Mouse (Mus musculus): ENCODE measurements around the gene Ptprg. TPM values are rescaled to one million over a fixed set of nuclear protein-coding genes. Genes with fewer than 3 reads are reported as not detected.
"Not testable (repeated sequence)": the region's sequence is repeated elsewhere in the genome, so short reads cannot be mapped to it uniquely, and the experiment has no call there.

The Ptprg gene
- polyA plus RNA-seq, 1 experiment from 2014 or later = 27.1 TPM

DNA sequence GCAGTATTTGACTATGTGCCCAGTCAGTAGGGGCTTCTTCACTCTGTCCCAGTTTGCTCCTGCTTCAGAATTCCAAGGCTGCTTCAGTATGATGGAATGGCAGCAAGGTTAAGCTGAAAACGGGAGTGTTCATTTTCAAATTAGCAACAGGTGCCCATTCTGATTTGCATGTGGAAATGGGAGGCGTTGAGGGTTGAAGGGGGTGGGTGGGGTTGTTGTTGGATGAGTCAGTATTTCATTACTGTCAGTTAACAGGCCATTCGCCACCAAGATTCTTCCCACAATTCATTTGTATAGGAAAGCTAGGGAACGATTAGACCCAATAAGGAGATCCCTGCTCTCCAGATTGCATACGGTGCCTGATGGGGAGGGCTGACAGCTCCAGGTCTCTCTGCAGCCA, 668.2 kb downstream of the Ptprg start:
- ATAC-seq (no peak), DNase-seq (ENCODE audit: low spot score) (peak; percentile 54)
- no peak overlapping the region for H3K27ac ChIP-seq (ENCODE audit: low read depth, low read length)
- no peaks in the 10 kb centered on the region for H3K9me3 ChIP-seq (replicated peaks; ENCODE audit: control insufficient read depth, low read length)
- H3K4me2 ChIP-seq (ENCODE audit: low read length) = no peak overlapping the region
- H3K9ac ChIP-seq (ENCODE audit: low read length) = no peak overlapping the region
- no peak overlapping the region for H3K4me3 ChIP-seq (ENCODE audit: low read depth, low read length)
- H3K4me1 ChIP-seq (ENCODE audit: control insufficient read depth, insufficient read depth, low read length) = peaks cover 11% of the 10 kb centered on the region
- peaks cover 14% of the 10 kb centered on the region for H3K36me3 ChIP-seq (ENCODE audit: control insufficient read depth, insufficient read depth, low read length)
- WGBS = 45% methylated on average over 5 of the region's 5 CpGs
- H3K27me3 ChIP-seq (replicated peaks; ENCODE audit: control insufficient read depth, insufficient read depth, low read length) = no peaks in the 10 kb centered on the region

DNA sequence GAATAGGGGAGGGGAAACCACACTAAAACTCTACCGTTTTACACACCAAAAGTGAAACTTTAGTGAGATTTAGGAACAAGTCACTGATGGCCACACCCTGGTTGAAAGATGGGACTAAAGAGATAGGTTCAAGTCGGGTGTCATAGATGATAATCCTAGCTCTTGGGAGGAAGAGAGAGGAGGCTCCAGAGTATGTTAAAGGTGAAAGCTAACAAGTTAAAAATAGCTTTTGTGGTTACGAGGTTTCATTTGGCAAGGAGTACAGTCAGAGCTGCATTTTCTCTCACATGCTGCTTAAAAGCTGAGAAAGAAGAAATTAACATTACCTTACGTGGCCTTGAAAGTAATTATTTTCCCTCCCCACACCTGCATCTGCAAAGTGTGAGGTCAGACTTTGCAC, 690.4 kb downstream of the Ptprg start:
- H3K27me3 ChIP-seq (replicated peaks; ENCODE audit: control insufficient read depth, insufficient read depth, low read length) = no peaks in the 10 kb centered on the region
- ATAC-seq (no peak), DNase-seq (ENCODE audit: low spot score) (no peak)
- no peaks in the 10 kb centered on the region for H3K4me1 ChIP-seq (ENCODE audit: control insufficient read depth, insufficient read depth, low read length)
- H3K27ac ChIP-seq (ENCODE audit: low read depth, low read length) = no peak overlapping the region
- H3K4me3 ChIP-seq (ENCODE audit: low read depth, low read length) = no peak overlapping the region
- H3K9me3 ChIP-seq (replicated peaks; ENCODE audit: control insufficient read depth, low read length) = no peaks in the 10 kb centered on the region
- WGBS = 76% methylated on average over 4 of the region's 4 CpGs
- H3K9ac ChIP-seq (ENCODE audit: low read length) = no peak overlapping the region
- no peaks in the 10 kb centered on the region for H3K36me3 ChIP-seq (ENCODE audit: control insufficient read depth, insufficient read depth, low read length)
- no peak overlapping the region for H3K4me2 ChIP-seq (ENCODE audit: low read length)

- no peak for DNase-seq (ENCODE audit: low spot score)
- Histone ChIP-seq H3K4me2 (ENCODE audit: low read length) (no peak overlapping the region), H3K9me3 (replicated peaks; ENCODE audit: control insufficient read depth, low read length) (no peaks in the 10 kb centered on the region), H3K27me3 (replicated peaks; ENCODE audit: control insufficient read depth, insufficient read depth, low read length) (no peaks in the 10 kb centered on the region), H3K9ac (ENCODE audit: low read length) (no peak overlapping the region), H3K36me3 (ENCODE audit: control insufficient read depth, insufficient read depth, low read length) (no peaks in the 10 kb centered on the region), H3K27ac (ENCODE audit: low read depth, low read length) (no peak overlapping the region), H3K4me3 (ENCODE audit: low read depth, low read length) (no peak overlapping the region), H3K4me1 (ENCODE audit: control insufficient read depth, insufficient read depth, low read length) (no peaks in the 10 kb centered on the region)
- ATAC-seq = no peak
- WGBS = 62% methylated on average over 3 of the region's 3 CpGs
Observed at GRCm38 (mm10) chr14:12276031-12276430, 722.7 kb downstream of the Ptprg start.

DNA sequence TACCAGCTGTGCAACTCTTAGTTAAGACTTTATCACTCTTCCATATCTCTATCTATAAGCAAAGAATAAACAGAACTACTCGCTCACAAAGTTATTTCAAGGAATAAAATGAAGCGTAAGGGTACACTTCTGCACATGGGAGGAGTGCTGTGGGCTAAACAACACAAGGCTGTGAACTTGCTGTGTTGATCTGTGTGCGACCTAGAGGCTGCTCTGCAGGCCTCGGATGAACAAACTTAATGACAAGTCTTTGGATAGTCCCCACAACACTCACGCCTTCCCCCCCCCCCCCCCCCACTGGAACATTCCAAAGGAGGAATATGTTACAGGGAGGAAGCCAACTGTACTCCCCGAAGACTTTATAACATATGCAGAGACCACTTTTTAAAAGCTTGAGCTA, 730.3 kb downstream of the Ptprg start, which contains the start of gene Gm49355:
TSS of gene Gm49355 (plus strand) at position 336 of the 400 bp plus-strand sequence.
- Histone ChIP-seq H3K27me3 (replicated peaks; ENCODE audit: control insufficient read depth, insufficient read depth, low read length) (no peaks in the 10 kb centered on the region), H3K36me3 (ENCODE audit: control insufficient read depth, insufficient read depth, low read length) (no peaks in the 10 kb centered on the region), H3K9ac (ENCODE audit: low read length) (peak within 1 kb of the TSS; percentile 88), H3K4me1 (ENCODE audit: control insufficient read depth, insufficient read depth, low read length) (0 out of 2 replicates have a peak, but pooled peaks cover 3% of the 10 kb centered on the region), H3K27ac (ENCODE audit: low read depth, low read length) (peak within 1 kb of the TSS; percentile 83), H3K9me3 (replicated peaks; ENCODE audit: control insufficient read depth, low read length) (no peaks in the 10 kb centered on the region), H3K4me3 (ENCODE audit: low read depth, low read length) (peak within 1 kb of the TSS; percentile 87), H3K4me2 (ENCODE audit: low read length) (peak within 1 kb of the TSS; percentile 72)
- 79% methylated on average over 6 of the region's 6 CpGs for WGBS
- no peak for DNase-seq (ENCODE audit: low spot score)
- no peak for ATAC-seq

- DNase-seq (ENCODE audit: low spot score) = peak; percentile 94
- Histone ChIP-seq H3K27ac (ENCODE audit: low read depth, low read length) (peak within 1 kb of the TSS; percentile 83), H3K27me3 (replicated peaks; ENCODE audit: control insufficient read depth, insufficient read depth, low read length) (no peaks in the 10 kb centered on the region), H3K4me3 (ENCODE audit: low read depth, low read length) (peak within 1 kb of the TSS; percentile 87), H3K9me3 (replicated peaks; ENCODE audit: control insufficient read depth, low read length) (no peaks in the 10 kb centered on the region), H3K36me3 (ENCODE audit: control insufficient read depth, insufficient read depth, low read length) (no peaks in the 10 kb centered on the region), H3K9ac (ENCODE audit: low read length) (peak within 1 kb of the TSS; percentile 88), H3K4me1 (ENCODE audit: control insufficient read depth, insufficient read depth, low read length) (0 out of 2 replicates have a peak, but pooled peaks cover 3% of the 10 kb centered on the region), H3K4me2 (ENCODE audit: low read length) (peak within 1 kb of the TSS; percentile 72)
- ATAC-seq = peak; percentile 99
- 2% methylated on average over 48 of the region's 48 CpGs for WGBS
Observed at GRCm38 (mm10) chr14:12284141-12284912, 731.0 kb downstream of the Ptprg start, which contains the start of gene 3830406C13Rik. Gene 3830406C13Rik (plus strand): TSS chr14:12284173.

DNA sequence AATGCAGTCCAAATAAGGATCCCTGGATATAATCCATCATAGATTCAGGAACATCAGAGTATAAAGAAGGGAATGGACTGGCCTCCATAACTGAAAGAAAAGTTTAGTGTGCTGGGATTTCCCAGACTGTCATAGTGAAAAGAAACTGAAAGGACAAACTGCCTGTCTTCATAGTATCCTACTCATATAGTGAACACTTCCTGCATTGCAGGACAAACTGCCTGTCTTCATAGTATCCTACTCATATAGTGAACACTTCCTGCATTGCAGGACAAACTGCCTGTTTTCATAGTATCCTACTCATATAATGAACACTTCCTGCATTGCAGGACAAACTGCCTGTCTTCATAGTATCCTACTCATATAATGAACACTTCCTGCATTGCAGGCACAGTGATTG, 736.4 kb downstream of the Ptprg start:
- not testable (repeated sequence) for H3K4me3 ChIP-seq (ENCODE audit: low read depth, low read length); H3K4me1 ChIP-seq (ENCODE audit: control insufficient read depth, insufficient read depth, low read length); H3K36me3 ChIP-seq (ENCODE audit: control insufficient read depth, insufficient read depth, low read length); DNase-seq (ENCODE audit: low spot score); H3K4me2 ChIP-seq (ENCODE audit: low read length); H3K9ac ChIP-seq (ENCODE audit: low read length); H3K9me3 ChIP-seq (replicated peaks; ENCODE audit: control insufficient read depth, low read length); H3K27ac ChIP-seq (ENCODE audit: low read depth, low read length); H3K27me3 ChIP-seq (replicated peaks; ENCODE audit: control insufficient read depth, insufficient read depth, low read length); ATAC-seq

Other genes starting within 250 kb of the Ptprg start
- 1.5 and 1.8 TPM in 2 replicates for gene Gm3839, start 196.8 kb upstream of the Ptprg start, polyA plus RNA-seq (2014; fragmentation: Nextera tagmentation; extraction: Ambion mirVana)

Data from forebrain, embryonic 14.5 days (tissue).